Mouse (Mus musculus): ENCODE measurements around the gene Trim26.
"Not testable (repeated sequence)": the region's sequence is repeated elsewhere in the genome, so short reads cannot be mapped to it uniquely, and the experiment has no call there.

Gene Trim26

DNA sequence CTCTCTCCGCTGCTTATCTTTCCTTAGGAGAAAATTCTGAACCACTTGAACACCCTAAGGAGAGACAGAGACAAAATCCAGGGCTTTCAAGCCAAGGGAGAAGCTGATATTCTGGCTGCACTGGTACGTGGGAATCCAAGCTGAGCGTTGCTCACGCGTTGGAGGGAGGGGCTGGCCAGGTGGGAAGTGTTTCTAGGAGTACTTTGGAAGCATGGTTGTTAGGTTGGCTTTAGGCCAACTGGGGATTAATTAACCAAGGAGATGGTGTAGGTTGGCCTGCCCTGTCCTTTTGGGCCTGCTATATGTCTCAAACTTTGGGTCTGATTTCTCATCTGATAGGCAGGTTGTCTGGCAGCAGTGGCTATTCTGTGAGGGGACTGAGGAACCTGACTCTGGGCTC is 14.3 kb downstream of the Trim26 start:
- DNase-seq (ENCODE audit: low spot score): no peak

- DNase-seq (ENCODE audit: low spot score): no peak
Measured at GRCm38 (mm10) chr17:36851627-36852026, 14.7 kb downstream of the Trim26 start.

DNA sequence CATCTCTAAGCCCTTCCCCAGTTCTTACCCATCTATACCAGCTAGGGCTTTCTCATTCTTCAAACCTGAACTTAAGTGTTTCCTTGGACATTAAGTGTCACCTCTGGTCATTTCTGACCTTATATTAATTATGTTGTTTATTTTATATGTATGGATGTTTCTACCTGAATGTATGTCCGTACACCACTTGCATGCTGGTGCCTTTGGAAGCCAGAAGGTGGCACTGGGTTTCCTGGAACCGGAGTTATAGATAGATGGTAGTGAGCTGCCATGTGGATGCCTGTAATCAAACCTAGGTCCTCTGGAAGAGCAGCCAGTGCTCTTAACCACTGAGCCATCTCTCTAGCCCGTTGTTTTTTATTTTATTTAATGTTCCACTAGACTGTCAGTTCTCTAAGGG is 18.6 kb downstream of the Trim26 start:
- no peak for DNase-seq (ENCODE audit: low spot score)

DNA sequence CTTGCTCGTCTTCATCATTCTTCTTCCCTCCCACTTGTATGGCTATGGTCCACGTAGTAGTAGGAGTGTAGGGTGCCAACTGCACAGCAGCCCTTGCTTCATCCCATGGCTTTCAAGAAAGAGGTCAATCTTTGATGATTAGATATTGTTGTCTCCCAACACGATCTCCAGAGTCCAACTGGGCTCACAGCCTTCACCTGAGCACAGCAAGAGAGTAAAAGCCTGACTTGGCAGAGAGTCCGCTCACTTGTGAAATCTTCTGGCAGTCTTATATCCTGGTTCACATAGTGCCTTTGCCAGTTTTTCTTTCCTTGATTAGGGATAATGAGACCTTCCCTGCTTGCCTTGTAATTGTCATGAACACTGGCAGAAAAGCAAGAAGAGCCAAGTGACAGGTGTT is 19.3 kb downstream of the Trim26 start:
- no peak for DNase-seq (ENCODE audit: low spot score)

- DNase-seq (ENCODE audit: low spot score): no peak
Measured at GRCm38 (mm10) chr17:36858181-36858580, 21.2 kb downstream of the Trim26 start.

DNA sequence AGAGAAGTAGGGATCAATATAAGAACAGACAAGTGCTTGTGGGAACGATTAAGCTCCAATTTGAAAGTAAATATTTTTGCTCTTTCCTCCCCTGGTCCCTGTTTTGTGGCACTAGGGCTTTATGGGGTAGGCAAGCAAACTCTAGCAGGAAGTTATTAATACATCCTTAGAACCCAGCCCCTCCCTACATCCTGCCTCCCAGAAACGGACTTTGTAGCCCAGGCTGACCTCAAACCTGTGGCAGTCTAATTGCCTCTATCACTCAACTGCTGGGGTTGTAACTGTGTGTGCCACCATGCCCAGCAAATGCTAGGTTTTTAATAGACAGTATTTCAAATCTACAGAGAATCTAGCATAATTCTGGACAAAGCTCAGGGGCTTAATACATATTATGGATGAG is 24.7 kb downstream of the Trim26 start:
- DNase-seq (ENCODE audit: low spot score): no peak

DNA sequence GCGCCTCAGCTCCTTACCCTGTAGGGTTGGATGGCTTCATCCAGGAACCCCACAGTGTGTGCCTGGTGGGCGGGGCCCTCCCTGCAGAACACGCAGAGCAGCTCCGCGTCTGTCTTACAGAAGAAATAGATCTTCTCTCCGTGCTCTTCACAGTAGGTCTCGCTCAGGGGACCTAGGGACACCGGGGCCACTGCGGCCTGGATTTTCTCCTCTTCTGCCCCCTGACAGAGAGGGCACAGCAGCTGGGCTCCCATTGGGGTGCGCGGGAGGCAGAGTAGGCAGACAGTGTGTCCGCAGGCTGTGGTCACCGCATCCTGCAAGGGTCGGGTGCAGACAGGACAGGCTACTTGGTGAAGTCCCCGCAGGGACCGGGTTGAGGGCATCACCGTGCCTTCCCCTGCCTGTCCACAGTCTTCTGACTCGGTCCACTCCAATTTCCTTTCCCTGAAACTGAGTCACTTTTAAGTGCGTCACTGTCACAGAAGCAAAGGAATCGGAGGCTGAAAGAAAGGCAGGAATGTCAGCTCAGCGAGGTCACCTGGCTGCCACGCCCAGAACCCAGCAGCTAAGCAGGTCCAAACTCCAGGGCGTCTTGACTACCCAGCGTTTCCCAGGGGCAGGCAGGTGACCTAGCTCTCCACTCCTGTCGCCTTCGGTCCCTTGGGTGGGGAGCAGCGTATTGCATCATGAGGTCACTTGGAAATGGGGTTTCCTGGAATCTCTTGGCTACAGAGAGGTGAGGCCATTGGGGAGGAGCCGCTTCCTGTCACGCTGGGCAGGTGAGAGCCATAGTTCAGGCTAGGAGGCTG is 30.0 kb downstream of the Trim26 start, which contains the start of gene Trim15:
TSS of gene Trim15 (minus strand) at position 492 of the 809 bp plus-strand sequence.
- DNase-seq (ENCODE audit: low spot score): no peak

DNA sequence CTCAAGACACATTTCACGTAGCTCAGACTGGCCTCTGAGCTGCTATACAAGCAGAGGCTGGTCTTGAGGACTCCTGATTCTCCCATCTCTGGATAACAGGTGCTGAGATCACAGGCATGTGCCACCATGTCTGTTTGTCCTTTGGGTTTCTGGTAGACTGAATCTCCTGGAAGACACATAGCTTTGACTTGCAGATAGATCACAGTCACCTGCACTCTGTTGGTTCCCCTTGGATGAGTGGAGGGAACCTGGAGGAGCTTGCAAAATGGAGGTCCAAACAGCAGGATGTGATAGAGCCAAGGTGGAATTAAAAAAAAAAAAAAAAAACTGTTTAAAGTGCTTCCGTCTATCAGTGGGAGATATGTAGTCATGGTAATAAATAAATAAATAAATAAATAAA is 31.9 kb downstream of the Trim26 start:
- DNase-seq (ENCODE audit: low spot score): no peak

DNA sequence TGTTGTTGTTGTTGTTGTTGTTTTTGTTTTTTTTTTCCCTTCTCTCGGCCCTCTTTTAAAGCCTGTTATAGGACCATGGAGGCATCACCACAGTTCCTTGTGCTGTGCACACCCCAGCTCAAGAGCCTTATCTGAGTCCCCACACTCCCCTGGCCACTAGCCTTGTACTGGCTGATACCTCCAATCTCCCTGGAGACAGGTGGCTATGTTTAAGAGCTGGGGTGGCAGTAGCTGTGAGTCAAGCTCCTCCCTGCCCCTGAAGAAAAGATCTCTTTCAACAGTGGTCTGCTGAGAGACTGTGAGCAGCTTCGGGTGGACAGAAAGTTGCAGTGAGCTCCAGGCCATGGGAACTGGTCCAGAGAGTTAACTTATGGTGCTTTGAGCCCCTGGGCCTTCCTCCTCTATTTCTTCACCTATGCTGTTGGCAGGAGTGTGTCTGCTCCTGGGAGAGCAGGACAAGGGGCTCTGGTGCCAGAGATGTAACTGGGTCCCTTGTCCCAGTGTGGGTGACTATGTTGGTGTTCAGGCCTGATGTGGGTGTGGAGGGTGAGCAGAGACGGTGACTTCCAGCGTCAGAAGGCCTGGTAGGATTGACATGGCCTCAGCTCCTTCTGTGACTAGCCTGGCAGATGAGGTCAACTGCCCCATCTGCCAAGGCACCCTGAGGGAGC is 32.5 kb downstream of the Trim26 start, which contains the start of gene Trim10:
TSS of gene Trim10 (plus strand) at position 291 of the 671 bp plus-strand sequence.
- no peak for DNase-seq (ENCODE audit: low spot score)

- DNase-seq (ENCODE audit: low spot score): no peak
Measured at GRCm38 (mm10) chr17:36869955-36870810, 33.2 kb downstream of the Trim26 start.

DNA sequence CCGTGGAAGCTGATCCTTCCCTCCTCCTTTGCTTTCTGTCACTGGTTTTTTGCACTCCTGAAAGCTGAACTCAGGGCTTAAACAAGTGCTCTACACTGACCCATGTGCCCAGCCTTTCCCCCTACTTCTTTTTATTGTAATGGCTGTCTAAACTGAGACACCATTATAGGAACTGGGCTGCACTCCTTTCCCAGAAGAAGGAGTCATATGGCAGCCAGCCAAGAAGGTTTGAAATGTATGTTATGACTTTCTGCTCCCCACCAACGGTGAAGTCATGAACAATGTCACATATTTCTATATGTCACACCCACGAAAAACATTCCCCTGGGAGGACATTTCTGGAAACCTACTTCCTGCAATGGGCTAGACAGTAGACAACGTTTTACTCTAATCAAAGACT is 37.7 kb downstream of the Trim26 start:
- no peak for DNase-seq (ENCODE audit: low spot score)

DNA sequence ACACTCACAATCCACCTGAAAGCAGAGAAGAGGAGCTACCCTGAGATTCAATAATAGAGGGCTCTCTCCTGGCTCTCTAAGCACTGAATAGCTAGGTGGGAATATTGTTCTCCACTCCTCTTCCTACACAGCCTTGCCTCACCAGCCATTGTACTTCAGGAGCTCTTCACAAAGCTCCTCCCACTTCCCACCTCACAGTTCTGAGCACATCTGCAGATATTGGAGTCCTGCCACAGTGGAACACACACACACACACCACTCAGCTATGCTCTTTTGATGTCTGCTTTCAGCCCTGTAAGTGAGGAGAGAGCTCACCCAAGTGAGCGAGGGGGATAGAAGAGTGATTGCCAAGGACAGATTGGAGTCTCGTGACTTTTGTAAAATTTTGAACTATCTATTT is 46.4 kb downstream of the Trim26 start:
- no peak for DNase-seq (ENCODE audit: low spot score)

DNA sequence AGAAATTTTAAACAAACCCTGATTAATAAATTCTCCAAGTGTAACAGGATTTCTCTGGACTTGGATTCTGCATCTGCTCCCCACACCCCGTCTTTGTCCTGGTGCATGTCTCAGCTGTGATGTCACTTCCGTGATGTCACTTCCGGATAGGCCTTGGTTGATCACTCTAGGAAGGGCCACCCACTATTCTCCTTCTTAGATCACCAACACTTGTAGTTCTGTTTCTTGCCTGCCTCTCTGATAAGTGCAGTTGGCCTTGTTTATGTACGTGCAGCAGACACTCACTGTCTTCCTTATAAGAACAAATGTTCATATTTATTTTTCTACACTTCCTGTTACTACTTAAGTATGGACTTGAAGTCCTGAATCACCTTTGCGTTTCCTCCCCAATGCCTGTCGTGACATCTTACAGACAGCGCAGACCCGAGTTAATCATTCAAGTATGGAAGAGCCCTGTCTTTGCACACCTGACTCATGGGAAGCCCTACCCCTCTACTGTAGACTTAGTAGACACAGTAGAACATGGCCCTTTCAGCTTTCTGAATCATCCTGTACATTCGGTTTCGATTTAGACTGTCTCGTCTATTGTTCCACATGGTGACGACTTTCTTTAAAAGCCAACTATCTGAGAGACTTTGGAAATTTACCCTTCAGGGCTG is 48.3 kb downstream of the Trim26 start:
- no peak for DNase-seq (ENCODE audit: low spot score)

GRCm38 (mm10) chr17:36890073-36890903 is 53.4 kb downstream of the Trim26 start, which contains the start of gene Trim40:
Gene Trim40, minus strand, starts transcription at chr17:36890123.
- no peak for DNase-seq (ENCODE audit: low spot score)

DNA sequence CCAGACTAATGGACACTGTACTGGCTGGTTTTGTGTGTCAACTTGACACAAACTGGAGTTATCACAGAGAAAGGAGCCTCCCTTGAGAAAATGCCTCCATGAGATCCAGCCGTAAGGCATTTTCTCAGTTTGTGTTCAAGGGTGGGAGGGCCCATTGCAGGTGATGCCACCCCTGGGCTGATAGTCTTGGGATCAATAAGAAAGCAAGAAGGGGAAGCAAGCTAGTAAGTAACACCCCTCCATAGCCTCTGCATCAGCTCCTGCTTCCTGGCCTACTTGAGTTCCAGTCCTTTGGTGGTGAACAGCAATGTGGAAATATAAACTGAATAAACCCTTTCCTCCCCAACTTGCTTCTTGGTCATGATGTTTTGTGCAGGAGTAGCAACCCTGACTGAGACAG is 54.6 kb downstream of the Trim26 start:
- not testable (repeated sequence) for DNase-seq (ENCODE audit: low spot score)

GRCm38 (mm10) chr17:36892362-36892761 is 55.4 kb downstream of the Trim26 start:
- DNase-seq (ENCODE audit: low spot score): peak; percentile 31

- DNase-seq (ENCODE audit: low spot score): no peak
Measured at GRCm38 (mm10) chr17:36893387-36893786, 56.5 kb downstream of the Trim26 start.

DNA sequence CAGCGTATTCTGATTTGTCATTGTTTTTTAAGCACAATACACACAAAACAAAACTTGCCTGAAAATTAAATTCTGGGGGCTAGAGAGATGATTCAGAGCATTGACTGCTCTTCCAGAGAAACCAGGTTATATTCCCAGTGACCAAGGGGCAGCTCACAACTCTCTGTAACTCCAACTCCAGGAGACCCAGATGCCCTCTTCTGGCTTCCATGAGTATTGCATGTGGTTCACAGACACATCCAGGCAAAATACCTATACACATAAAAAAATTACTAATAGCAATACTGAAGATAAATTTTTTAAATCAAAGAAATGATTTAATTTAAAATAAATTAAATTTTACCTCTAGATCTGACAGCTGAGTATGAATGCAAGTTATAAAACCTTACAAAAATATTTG is 59.6 kb downstream of the Trim26 start:
- peak; percentile 44 for DNase-seq (ENCODE audit: low spot score)

- DNase-seq (ENCODE audit: low spot score): no peak
Measured at GRCm38 (mm10) chr17:36897065-36897464, 60.1 kb downstream of the Trim26 start.

DNA sequence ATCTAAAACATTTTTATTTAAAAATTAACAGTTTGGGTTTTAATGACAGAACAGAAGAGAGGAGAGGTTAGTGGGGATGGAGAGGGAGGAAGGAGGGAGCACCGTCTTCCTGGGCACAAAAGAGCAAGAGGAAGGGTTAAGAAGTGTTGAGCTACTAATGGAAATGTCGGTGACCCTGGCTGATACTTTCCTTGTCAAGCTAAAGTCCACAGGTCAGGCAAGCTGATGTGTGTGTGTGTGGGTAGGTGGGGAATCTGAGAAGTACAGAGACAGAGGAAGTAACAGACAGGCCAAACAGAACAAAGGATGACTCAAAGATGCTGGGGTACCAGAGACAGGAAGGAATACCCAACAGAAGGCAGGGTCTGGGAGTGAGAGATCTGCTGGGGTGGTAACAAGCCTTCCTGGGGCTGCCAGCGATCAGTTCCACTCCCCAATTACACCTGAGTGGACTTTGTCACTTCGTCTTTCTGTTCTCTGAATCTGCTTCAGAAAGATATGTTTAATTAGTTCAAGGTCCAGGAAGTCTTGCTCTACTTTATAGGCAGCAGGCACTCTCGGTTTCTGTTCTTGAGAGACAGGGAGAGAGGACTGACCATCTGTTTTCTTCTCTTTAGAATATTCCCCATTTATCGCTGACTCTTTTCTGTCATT is 60.7 kb downstream of the Trim26 start, which contains the start of gene Trim31:
TSS of gene Trim31 (plus strand) at position 567 of the 654 bp plus-strand sequence.
- DNase-seq (ENCODE audit: low spot score): no peak
